Mouse (Mus musculus): ENCODE results near the gene Antxr1.

Antxr1 gene

DNA sequence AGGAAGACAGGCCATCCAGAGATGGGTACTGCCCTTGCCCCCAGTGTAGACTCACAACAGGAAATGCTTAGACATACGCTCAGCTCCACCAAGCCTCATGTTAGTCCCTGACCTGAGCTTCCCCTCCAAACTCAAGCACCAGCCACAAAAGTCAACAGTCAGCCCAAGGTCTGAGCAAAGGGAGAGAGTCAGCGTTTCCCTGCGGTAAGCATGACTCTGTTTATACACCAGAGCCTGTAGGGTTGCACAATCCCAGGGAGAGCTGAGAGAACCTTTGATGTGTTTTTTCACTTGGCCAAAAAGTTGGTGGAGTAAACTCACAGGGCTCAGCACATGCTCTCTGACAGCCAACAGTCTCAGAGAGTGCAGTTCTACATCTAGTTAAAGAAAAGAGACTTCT, 145.9 kb downstream of the Antxr1 start:
- in situ Hi-C loops (cut with MboI): no loop called here

- in situ Hi-C loops (cut with MboI): no loop called here
Observed at GRCm38 (mm10) chr6:87186988-87187387, 148.6 kb downstream of the Antxr1 start.

DNA sequence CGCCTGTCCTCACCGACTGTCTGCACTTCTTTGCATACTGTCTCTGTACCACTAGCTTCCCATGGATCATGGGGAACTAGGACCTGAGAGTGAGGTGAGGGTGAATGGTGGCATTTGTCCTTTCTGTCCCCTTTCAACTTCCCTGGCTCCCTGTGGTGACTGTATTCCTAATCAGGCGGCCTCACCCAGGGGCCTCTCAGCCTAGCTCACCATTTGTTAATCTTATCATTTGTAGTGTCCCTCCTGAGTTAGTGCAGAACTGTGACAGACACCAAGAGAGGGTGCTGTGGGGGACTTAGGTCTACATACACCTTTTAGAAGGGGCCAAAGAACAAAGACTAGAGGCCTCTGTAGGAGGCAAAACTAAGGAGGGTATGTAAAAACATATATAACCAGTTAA, 151.2 kb downstream of the Antxr1 start:
- in situ Hi-C loops (cut with MboI): no loop called here

GRCm38 (mm10) chr6:87183981-87184380, 151.6 kb downstream of the Antxr1 start:
- in situ Hi-C loops (cut with MboI): no loop called here

GRCm38 (mm10) chr6:87183159-87183558, 152.5 kb downstream of the Antxr1 start:
- in situ Hi-C loops (cut with MboI): no loop called here

DNA sequence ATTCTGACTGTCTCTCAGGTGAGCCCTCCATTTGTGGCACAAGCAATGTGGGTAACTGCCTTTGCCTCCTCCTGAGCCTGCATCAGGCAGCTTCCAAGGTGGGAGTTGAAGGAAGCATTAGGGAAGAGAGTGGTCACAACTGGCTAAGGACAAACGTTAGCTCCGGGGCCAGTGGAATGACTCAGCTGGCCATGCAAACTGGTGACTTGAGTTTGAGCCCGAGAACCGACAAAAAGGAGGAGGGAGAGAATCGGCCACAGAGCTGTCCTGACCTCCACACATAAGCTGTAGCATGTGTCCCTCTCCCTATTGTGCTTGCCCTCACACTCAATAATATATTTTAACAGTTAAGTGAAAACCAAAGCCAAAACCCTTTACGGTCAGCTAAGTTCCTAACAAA, 152.9 kb downstream of the Antxr1 start:
- in situ Hi-C loops (cut with MboI): no loop called here

DNA sequence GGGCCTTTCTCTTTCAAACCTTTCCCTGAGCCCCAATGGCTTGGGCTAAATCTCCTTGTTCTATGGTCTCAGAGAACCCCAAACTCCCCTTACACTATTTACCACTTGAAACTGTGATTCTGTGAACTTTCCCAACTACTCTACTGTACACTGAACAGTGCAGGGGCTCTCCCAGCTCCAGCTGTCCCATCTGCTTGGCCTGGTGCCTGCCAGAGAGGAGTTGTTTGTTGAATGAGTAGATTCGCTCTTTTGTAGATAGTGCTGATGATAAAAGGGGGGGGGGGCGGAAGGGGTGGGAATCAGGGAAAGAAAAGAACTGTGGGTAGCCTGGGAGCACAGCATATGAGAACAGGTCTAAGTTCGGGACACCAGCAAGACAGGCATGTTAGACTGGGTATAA, 164.2 kb downstream of the Antxr1 start:
- in situ Hi-C loops (cut with MboI): no loop called here

DNA sequence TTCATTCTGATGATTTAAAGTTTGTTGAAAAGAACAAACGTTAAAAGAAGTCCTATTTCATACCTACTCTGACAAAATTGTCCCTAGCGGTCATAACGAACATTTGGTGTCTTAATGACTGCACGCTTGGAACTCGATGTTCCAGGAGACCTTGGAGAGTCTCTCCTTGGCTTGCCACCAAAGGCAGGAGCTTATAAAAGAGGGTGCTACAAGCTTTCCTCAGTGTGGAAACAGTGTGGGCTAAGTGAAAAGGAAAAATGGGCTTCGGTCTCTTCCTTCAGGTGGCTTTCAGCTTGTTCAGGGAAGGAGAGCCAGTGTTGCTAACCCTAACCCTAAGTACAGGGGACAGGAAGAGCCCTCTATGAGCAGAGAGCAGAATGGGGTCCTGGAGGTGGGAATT, 164.7 kb downstream of the Antxr1 start:
- in situ Hi-C loops (cut with MboI): no loop called here

DNA sequence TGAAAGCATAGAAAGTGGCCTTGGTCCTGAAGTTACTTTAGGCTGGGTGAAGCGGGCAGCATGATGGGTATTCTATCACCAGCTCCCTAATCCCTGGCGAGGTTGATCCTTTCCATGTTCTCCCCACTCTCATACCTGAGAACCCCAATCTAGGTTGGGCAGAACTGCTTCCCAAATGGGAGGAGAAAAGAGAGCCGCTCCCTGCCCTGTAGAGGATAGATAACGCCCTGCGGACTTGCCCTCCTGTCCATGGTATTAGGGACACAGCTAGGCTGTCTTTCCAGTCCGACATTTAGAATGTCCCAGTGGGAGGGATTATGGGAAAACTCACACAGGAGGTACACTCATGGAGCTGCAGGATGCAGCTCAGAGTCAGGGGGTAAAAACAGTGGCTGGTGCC, 165.3 kb downstream of the Antxr1 start:
- in situ Hi-C loops (cut with MboI): no loop called here

DNA sequence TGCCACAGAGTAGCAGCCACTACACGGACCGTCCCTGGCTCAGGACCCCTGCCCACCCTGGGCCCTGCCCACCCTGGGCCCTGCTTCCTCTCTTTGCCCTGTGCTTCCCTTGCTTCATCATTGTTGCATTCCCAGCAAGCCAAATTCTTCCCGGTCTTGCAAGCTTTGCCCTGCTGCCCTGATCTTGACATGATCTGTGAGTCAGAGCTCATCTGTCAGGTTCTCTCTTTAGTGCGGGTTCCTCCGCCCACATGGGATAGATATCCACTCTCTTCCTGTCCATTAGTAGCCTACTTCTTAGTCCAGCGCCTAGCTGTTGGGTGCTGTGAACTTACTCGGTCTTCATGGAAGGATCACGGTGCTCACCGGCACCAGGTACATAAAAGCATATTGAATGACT, 167.6 kb downstream of the Antxr1 start:
- in situ Hi-C loops (cut with MboI): no loop called here

DNA sequence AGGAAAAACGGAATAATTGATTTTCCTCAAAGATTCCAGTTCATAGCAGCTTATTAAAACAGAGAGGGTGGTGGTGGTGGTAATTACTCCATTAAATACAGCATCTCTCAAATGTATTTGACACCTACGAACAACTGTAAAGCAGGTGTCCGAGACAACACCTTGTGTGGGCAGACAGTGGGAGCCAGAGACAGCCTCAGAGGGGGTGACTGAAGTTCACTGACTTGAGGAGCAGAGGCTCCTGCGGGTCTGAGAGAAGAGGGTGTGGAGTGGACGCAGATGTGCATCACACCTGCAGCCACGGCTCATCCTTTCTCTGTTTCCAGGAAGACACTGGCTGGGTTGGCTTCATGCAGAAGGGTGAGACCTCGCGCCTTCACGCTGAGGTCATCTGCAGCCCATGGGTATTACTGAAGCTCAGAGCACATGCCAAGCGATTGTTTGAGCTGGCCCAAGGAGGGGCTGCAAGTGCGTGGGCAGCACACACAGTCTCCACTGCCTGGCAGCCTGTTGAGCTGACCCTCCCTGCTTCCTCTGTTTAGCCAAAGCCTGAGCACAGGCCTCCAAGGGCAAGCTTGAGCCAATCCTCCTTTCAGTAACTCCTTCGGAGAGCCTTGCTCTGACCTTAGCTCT, 168.8 kb downstream of the Antxr1 start:
- in situ Hi-C loops (cut with MboI): no loop called here

DNA sequence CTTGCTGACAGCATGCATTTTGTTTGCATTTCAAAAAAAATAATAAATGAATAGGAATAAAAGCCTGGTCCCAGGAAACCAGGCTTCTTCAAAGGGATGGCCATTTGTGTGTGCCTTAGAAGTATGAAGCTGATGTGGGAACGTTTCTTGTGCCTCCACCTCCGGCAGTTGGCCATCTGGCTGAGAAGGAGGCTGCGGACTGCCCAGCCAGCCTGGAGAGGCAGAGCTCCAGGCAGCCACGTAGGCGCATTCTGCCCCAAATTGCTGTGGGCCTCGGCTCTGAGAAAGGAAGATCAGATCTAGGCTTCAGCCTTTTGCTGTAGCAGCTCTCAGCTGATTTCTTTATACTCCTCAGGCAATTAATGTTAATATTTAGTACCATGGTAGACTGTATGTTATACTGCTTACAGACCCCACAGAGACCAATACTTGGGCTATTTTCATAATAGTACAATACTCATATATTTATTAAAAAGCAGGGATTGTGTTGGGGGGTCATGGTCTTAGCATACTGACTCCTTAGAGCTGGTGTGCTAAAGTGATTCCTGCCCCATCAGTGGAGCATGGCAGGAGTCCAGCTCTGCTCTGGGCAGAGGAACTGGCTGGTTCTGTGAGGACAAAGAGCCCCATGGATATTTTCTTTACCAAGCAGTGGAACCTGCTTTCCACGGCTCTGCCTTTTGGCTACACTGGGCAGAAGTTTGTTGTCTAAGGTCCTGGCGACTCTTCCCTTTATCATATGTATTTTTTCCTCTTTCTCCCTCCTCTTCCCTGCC, 169.9 kb downstream of the Antxr1 start:
- in situ Hi-C loops (cut with MboI): no loop called here

- in situ Hi-C loops (cut with MboI): no loop called here
Observed at GRCm38 (mm10) chr6:87161391-87162263, 174.0 kb downstream of the Antxr1 start.

DNA sequence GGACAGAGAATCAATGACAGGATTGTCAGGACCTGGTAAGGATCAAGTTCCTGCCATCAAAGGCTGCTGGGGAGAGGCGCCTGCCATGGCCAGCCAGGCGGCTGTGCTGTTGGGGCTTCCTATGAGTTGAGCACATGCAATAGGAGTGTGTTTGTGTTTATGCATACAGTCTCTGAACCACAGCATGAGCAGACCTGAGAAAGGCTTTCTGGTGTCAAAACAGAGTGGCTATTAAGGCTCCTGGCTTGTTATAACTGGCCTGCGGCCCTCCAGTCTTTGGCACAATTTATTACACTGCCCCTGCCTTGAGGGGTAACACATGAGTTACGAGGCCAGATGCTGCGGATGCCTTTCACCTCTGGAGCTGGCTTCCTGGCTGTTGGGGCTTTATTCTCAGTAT, 175.4 kb downstream of the Antxr1 start:
- in situ Hi-C loops (cut with MboI): no loop called here

DNA sequence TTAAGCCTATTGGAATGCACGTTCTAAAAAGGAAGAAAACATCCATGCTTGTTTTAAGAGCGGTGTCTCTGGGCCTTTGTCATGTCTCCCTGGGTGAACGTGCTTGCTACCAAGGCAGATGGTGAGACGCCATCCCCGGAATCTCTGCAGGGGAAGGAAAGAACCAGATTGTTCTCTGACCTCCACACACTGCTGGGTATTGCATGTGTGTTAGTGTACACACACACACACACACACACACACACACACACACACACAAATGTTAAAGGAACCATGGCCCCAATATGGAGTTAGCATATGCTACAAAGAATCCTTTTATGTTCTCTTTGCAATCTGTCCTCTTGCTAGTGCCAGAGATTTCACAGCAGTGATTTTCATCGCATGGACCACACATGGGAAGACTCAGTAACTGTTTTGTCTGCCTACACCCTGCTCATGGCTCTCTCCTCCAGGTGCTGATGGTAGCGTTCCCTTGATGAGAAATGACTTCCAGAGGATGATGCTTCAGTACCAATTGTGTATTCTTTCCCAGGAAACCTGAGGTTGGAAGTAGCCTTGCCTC, 177.5 kb downstream of the Antxr1 start:
- in situ Hi-C loops (cut with MboI): no loop called here

GRCm38 (mm10) chr6:87153836-87154235, 181.8 kb downstream of the Antxr1 start:
- in situ Hi-C loops (cut with MboI): no loop called here

DNA sequence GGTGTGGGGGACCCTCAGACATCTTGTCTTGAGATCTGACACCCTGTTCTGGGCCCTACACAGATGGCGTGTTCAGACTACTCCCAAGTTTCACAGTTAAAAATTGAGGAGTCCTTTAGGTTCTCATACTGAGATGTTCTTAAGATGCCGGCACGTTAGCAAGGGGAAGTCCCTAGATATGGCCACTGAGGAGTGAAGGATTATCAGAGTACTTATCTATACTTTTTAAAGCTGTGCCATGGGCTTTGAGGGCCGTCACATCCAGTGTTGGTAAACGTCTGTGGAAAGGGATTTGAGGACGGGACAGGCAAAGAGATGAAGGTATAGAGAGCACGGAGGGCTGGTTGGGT, 182.4 kb downstream of the Antxr1 start:
- in situ Hi-C loops (cut with MboI): no loop called here

GRCm38 (mm10) chr6:87152461-87153230, 183.0 kb downstream of the Antxr1 start:
- in situ Hi-C loops (cut with MboI): no loop called here

- in situ Hi-C loops (cut with MboI): no loop called here
Observed at GRCm38 (mm10) chr6:87151427-87151826, 184.2 kb downstream of the Antxr1 start.

GRCm38 (mm10) chr6:87150471-87150870, 185.2 kb downstream of the Antxr1 start:
- in situ Hi-C loops (cut with MboI): no loop called here

DNA sequence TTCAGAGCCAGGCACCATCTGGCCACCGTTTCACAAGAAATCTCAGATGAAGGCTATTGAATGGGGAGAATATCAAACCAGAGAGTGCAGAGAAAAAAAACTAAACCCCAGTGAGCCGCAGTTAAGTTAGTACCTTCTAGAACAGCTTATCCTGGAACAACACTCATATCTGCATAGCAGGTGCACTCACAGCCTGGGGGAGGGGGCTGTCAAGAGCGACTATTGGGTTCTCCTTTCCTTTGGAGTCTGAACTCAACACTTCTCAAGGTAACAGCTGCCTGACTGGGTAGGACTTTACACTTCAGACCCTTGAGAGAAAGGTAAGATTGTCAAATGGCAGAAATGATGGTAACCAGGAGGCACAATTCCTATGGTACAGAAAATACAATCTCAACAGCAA, 187.7 kb downstream of the Antxr1 start:
- in situ Hi-C loops (cut with MboI): no loop called here

GRCm38 (mm10) chr6:87143594-87143993, 192.0 kb downstream of the Antxr1 start:
- in situ Hi-C loops (cut with MboI): no loop called here

Measured in mature B cell (primary cell).